Mouse (Mus musculus): ENCODE data around the gene Arhgap15. TPM values are rescaled to one million over a fixed set of nuclear protein-coding genes. Genes with fewer than 3 reads are reported as not detected.

Arhgap15 gene
- polyA plus RNA-seq, 1 experiment from 2014 or later = 1.4 TPM

DNA sequence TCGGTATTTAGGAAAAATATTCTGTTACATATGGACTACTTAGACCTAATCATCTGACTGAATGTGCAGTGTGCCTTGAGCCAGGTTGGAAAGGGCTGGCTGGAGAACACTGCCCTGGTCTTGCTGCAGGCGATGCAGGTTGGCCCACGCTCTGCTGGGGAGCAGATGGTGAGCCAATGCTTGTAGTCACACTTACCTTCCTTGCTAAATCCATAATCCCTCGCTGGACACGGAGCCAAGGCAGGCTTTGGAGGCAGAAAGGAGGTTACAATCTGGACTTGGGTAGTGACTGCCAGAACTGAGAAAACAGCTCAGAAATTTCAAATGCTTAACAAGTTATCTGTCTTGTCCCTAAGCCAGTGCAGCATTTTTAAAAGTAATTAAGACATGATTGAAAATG, 241.2 kb downstream of the Arhgap15 start:
- no peak overlapping the region for H3K27ac ChIP-seq
- H3K9me3 ChIP-seq (replicated peaks) = no peaks in the 10 kb centered on the region
- no peaks in the 10 kb centered on the region for H3K36me3 ChIP-seq
- H3K4me1 ChIP-seq (replicated peaks) = no peaks in the 10 kb centered on the region
- no peak overlapping the region for H3K4me3 ChIP-seq
- no peaks in the 10 kb centered on the region for H3K27me3 ChIP-seq
- 56% methylated on average over 5 of the region's 5 CpGs for WGBS
- no peak overlapping the region for H3K4me2 ChIP-seq
- H3K9ac ChIP-seq = no peak overlapping the region
- no peak for ATAC-seq (replicated peaks; ENCODE audit: insufficient number of reproducible peaks, insufficient read depth, low FRiP score, low read depth)

DNA sequence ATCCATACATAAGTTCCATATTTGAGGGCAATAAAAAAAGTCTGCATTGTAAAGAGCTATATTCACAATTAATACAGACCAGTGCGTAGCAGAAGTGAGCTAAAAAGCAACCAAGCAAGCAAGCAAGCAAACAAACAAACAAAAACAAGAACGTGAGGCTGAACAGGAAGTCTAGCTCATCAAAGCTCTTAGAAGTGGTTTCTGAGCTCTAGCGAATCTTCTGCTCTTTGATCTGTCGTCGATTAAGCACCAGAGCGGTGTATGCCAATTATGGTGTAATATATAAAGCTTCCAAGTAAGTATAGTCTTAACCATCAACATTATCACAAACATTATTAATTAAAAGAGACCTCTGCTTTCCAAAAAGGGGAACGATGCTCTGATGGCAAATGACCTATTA, 243.9 kb downstream of the Arhgap15 start:
- H3K36me3 ChIP-seq = no peaks in the 10 kb centered on the region
- H3K9ac ChIP-seq = no peak overlapping the region
- H3K4me1 ChIP-seq (replicated peaks) = no peaks in the 10 kb centered on the region
- 78% methylated on average over 7 of the region's 7 CpGs for WGBS
- no peak overlapping the region for H3K27ac ChIP-seq
- no peak overlapping the region for H3K4me2 ChIP-seq
- ATAC-seq (replicated peaks; ENCODE audit: insufficient number of reproducible peaks, insufficient read depth, low FRiP score, low read depth) = no peak
- no peaks in the 10 kb centered on the region for H3K27me3 ChIP-seq
- no peak overlapping the region for H3K4me3 ChIP-seq
- H3K9me3 ChIP-seq (replicated peaks) = no peaks in the 10 kb centered on the region

- H3K4me2 ChIP-seq = no peak overlapping the region
- no peak overlapping the region for H3K4me3 ChIP-seq
- H3K9me3 ChIP-seq (replicated peaks) = no peaks in the 10 kb centered on the region
- no peaks in the 10 kb centered on the region for H3K36me3 ChIP-seq
- H3K9ac ChIP-seq = no peak overlapping the region
- H3K27ac ChIP-seq = no peak overlapping the region
- H3K27me3 ChIP-seq = no peaks in the 10 kb centered on the region
- ATAC-seq (replicated peaks; ENCODE audit: insufficient number of reproducible peaks, insufficient read depth, low FRiP score, low read depth) = no peak
- no peaks in the 10 kb centered on the region for H3K4me1 ChIP-seq (replicated peaks)
- 65% methylated on average over 1 of the region's 1 CpGs for WGBS
Measured at GRCm38 (mm10) chr2:44002454-44002853, 253.8 kb downstream of the Arhgap15 start.

- no peaks in the 10 kb centered on the region for H3K36me3 ChIP-seq
- no peaks in the 10 kb centered on the region for H3K27me3 ChIP-seq
- H3K4me1 ChIP-seq (replicated peaks) = no peaks in the 10 kb centered on the region
- no peak overlapping the region for H3K4me3 ChIP-seq
- H3K27ac ChIP-seq = no peak overlapping the region
- no peak overlapping the region for H3K9ac ChIP-seq
- H3K9me3 ChIP-seq (replicated peaks) = no peaks in the 10 kb centered on the region
- no peak for ATAC-seq (replicated peaks; ENCODE audit: insufficient number of reproducible peaks, insufficient read depth, low FRiP score, low read depth)
- 69% methylated on average over 1 of the region's 1 CpGs for WGBS
- no peak overlapping the region for H3K4me2 ChIP-seq
Measured at GRCm38 (mm10) chr2:44010249-44010648, 261.6 kb downstream of the Arhgap15 start.

DNA sequence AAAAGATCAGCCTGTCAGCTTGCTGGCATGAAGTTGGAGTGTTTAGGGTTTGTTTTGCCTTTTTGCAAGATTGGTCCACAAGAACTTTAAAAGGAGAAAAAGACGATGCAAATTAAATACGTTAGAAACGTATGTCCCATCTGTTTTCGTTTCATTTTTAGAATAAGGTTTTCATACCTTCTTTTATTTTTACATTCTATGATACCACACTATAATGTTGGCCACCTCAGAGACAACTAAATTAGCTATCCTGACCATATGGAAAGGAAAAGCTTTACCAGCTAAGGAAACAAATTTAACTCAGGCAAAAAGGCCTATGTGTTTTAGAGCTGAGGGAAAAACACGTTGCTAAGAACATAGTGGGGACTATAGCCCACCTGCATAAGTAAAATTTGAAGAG, 264.8 kb downstream of the Arhgap15 start:
- Histone ChIP-seq H3K4me2 (no peak overlapping the region), H3K9me3 (replicated peaks) (no peaks in the 10 kb centered on the region), H3K9ac (no peak overlapping the region), H3K36me3 (no peaks in the 10 kb centered on the region), H3K27me3 (no peaks in the 10 kb centered on the region), H3K27ac (no peak overlapping the region), H3K4me3 (no peak overlapping the region), H3K4me1 (replicated peaks) (no peaks in the 10 kb centered on the region)
- ATAC-seq (replicated peaks; ENCODE audit: insufficient number of reproducible peaks, insufficient read depth, low FRiP score, low read depth) = no peak
- 86% methylated on average over 5 of the region's 5 CpGs for WGBS

- 74% methylated on average over 3 of the region's 3 CpGs for WGBS
- Histone ChIP-seq H3K4me1 (replicated peaks) (no peaks in the 10 kb centered on the region), H3K9ac (no peak overlapping the region), H3K4me3 (no peak overlapping the region), H3K9me3 (replicated peaks) (no peaks in the 10 kb centered on the region), H3K27ac (no peak overlapping the region), H3K36me3 (no peaks in the 10 kb centered on the region), H3K4me2 (no peak overlapping the region), H3K27me3 (no peaks in the 10 kb centered on the region)
- no peak for ATAC-seq (replicated peaks; ENCODE audit: insufficient number of reproducible peaks, insufficient read depth, low FRiP score, low read depth)
Measured at GRCm38 (mm10) chr2:44016720-44017119, 268.1 kb downstream of the Arhgap15 start.

DNA sequence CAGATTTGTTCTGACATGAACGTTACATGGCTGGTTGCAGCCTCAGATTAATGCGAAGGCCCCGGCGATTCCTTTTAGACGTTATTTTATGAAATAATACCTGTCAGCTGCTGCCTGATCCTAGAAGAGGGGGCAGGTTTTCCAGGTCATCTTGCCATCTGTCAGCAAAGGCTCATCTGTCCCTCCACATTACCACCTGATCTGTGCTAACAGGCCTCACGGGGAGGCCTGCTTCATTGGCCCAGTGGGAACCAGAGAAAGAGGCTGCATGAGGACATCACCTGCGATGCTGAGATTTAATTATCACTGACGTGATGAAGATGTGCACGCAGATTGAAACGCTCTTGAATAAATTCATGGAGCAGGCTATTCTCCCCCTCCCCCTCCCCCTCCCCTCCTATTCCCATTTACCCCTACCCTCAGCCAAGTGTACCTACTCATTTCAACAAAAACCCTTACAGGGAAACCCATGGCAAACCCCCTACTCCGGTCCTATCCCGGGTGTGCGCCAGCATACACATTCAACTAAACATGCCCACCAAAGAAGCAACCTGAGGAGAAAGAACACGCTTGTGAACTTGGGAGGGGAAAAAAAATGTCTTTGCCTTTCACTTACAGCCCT, 268.9 kb downstream of the Arhgap15 start:
- WGBS = 80% methylated on average over 14 of the region's 14 CpGs
- H3K9me3 ChIP-seq (replicated peaks) = no peaks in the 10 kb centered on the region
- H3K4me2 ChIP-seq = no peak overlapping the region
- H3K4me1 ChIP-seq (replicated peaks) = no peaks in the 10 kb centered on the region
- no peak overlapping the region for H3K9ac ChIP-seq
- no peaks in the 10 kb centered on the region for H3K27me3 ChIP-seq
- no peak overlapping the region for H3K4me3 ChIP-seq
- no peaks in the 10 kb centered on the region for H3K36me3 ChIP-seq
- no peak overlapping the region for H3K27ac ChIP-seq
- no peak for ATAC-seq (replicated peaks; ENCODE audit: insufficient number of reproducible peaks, insufficient read depth, low FRiP score, low read depth)

GRCm38 (mm10) chr2:44018033-44018432, 269.4 kb downstream of the Arhgap15 start:
- no peak for ATAC-seq (replicated peaks; ENCODE audit: insufficient number of reproducible peaks, insufficient read depth, low FRiP score, low read depth)
- WGBS = 86% methylated on average over 10 of the region's 10 CpGs
- no peaks in the 10 kb centered on the region for H3K27me3 ChIP-seq
- H3K36me3 ChIP-seq = no peaks in the 10 kb centered on the region
- no peak overlapping the region for H3K4me2 ChIP-seq
- no peaks in the 10 kb centered on the region for H3K4me1 ChIP-seq (replicated peaks)
- H3K4me3 ChIP-seq = no peak overlapping the region
- no peak overlapping the region for H3K27ac ChIP-seq
- H3K9ac ChIP-seq = no peak overlapping the region
- H3K9me3 ChIP-seq (replicated peaks) = no peaks in the 10 kb centered on the region

- no peak for ATAC-seq (replicated peaks; ENCODE audit: insufficient number of reproducible peaks, insufficient read depth, low FRiP score, low read depth)
- no peaks in the 10 kb centered on the region for H3K36me3 ChIP-seq
- H3K27ac ChIP-seq = no peak overlapping the region
- no peak overlapping the region for H3K9ac ChIP-seq
- 51% methylated on average over 1 of the region's 1 CpGs for WGBS
- H3K4me2 ChIP-seq = no peak overlapping the region
- H3K4me1 ChIP-seq (replicated peaks) = no peaks in the 10 kb centered on the region
- no peak overlapping the region for H3K4me3 ChIP-seq
- no peaks in the 10 kb centered on the region for H3K9me3 ChIP-seq (replicated peaks)
- no peaks in the 10 kb centered on the region for H3K27me3 ChIP-seq
Measured at GRCm38 (mm10) chr2:44024704-44025103, 276.1 kb downstream of the Arhgap15 start.

DNA sequence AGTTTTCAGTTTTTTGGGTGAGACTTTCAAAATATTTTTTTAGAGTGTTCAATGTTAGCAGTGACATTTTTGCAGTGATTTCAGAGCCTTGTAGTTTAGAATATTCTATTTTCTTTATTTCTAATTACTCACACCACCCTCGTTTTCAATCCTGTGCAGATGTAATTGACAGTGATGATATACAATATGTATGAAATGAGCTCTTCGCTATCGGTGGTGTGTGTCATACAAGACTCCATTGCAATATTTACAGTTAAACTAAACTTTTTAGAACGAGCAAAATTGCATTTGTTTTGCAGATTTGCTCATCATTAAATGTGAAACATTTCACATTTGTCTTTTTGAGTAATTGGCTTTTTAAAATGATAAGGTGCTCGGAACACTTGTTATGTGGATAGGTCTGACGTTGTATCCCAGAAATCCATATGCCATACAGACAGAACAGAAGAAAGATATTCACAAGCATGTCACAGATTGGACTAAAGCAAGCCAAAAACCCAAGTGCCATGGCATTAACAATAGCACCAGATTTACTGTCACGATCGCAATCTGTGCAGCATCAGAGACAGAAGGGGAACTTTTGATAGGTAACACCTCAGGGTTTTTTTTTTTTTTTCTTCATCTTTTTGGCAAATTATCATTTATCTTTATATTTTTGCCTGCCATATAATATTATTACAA, 280.6 kb downstream of the Arhgap15 start:
- Histone ChIP-seq H3K27me3 (no peaks in the 10 kb centered on the region), H3K36me3 (no peaks in the 10 kb centered on the region), H3K27ac (no peak overlapping the region), H3K4me3 (no peak overlapping the region), H3K4me2 (no peak overlapping the region), H3K9ac (no peak overlapping the region), H3K9me3 (replicated peaks) (no peaks in the 10 kb centered on the region), H3K4me1 (replicated peaks) (no peaks in the 10 kb centered on the region)
- no peak for ATAC-seq (replicated peaks; ENCODE audit: insufficient number of reproducible peaks, insufficient read depth, low FRiP score, low read depth)
- WGBS = 83% methylated on average over 8 of the region's 8 CpGs

DNA sequence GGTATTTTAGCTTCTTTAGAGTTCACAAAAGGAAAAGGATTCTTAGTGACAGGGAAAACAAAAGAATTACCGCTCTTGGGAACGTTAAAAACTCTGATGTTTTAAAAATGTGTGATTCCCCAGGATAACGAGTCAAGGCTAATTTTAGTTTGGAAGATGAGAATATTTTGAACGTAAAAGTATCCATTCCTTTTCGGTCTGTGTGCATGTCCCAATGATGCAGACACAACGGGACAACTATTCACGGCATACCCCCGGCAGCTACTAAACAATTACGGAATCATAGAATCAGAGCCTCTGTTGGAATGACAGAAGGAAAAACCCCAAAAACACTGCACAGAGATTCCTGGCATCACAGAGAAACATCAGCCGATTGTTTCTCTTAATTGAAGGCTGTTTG, 281.2 kb downstream of the Arhgap15 start:
- Histone ChIP-seq H3K9ac (no peak overlapping the region), H3K4me1 (replicated peaks) (no peaks in the 10 kb centered on the region), H3K9me3 (replicated peaks) (no peaks in the 10 kb centered on the region), H3K36me3 (no peaks in the 10 kb centered on the region), H3K27ac (no peak overlapping the region), H3K4me3 (no peak overlapping the region), H3K27me3 (no peaks in the 10 kb centered on the region), H3K4me2 (no peak overlapping the region)
- no peak for ATAC-seq (replicated peaks; ENCODE audit: insufficient number of reproducible peaks, insufficient read depth, low FRiP score, low read depth)
- WGBS = 88% methylated on average over 10 of the region's 10 CpGs

- Histone ChIP-seq H3K27me3 (no peaks in the 10 kb centered on the region), H3K4me1 (replicated peaks) (no peaks in the 10 kb centered on the region), H3K27ac (no peak overlapping the region), H3K9ac (no peak overlapping the region), H3K9me3 (replicated peaks) (no peaks in the 10 kb centered on the region), H3K4me2 (no peak overlapping the region), H3K36me3 (no peaks in the 10 kb centered on the region), H3K4me3 (no peak overlapping the region)
- no peak for ATAC-seq (replicated peaks; ENCODE audit: insufficient number of reproducible peaks, insufficient read depth, low FRiP score, low read depth)
- 66% methylated on average over 3 of the region's 3 CpGs for WGBS
Measured at GRCm38 (mm10) chr2:44039522-44040203, 291.0 kb downstream of the Arhgap15 start.

All from heart, embryonic 15.5 days (tissue).